Mouse (Mus musculus) liver, embryonic 15.5 days (tissue): ENCODE results near the gene Cd101. TPM values are rescaled to one million over a fixed set of nuclear protein-coding genes. Genes with fewer than 3 reads are reported as not detected.

Experiments
- ATAC-seq: fragments of 200-750 bp; cut with Nextera tagmentation; 2 replicates; pipeline ENCODE4 v1.8.0; 2017; ENCODE audit warnings: moderate number of reproducible peaks, mild to moderate bottlenecking, moderate library complexity; ENCODE audit not compliant: insufficient read depth
- H3K27ac ChIP-seq: fragments of 300-500 bp; sonication (generic); replicated peaks from 2 replicates; pipeline ENCODE4 v1.5.1; 2015; ENCODE audit warnings: mild to moderate bottlenecking, inconsistent platforms
- H3K27me3 ChIP-seq: fragments of 300-500 bp; sonication (generic); 2 replicates; pipeline ENCODE4 v1.6.1; 2015; ENCODE audit warnings: mild to moderate bottlenecking, inconsistent platforms
- H3K36me3 ChIP-seq: fragments of 300-500 bp; sonication (generic); replicated peaks from 2 replicates; pipeline ENCODE4 v1.6.1; 2015; ENCODE audit warnings: moderate library complexity, mild to moderate bottlenecking, inconsistent platforms
- H3K4me1 ChIP-seq: fragments of 300-500 bp; sonication (generic); replicated peaks from 2 replicates; pipeline ENCODE4 v1.6.1; 2015; ENCODE audit warnings: inconsistent platforms
- H3K4me2 ChIP-seq: fragments of 300-500 bp; sonication (generic); 2 replicates; pipeline ENCODE4 v1.6.1; 2015; ENCODE audit warnings: moderate library complexity, mild to moderate bottlenecking, inconsistent platforms
- H3K4me3 ChIP-seq: fragments of 300-500 bp; sonication (generic); replicated peaks from 2 replicates; pipeline ENCODE4 v1.5.1; 2015; ENCODE audit warnings: mild to moderate bottlenecking, inconsistent platforms
- H3K9ac ChIP-seq: fragments of 300-500 bp; sonication (generic); 2 replicates; pipeline ENCODE4 v1.6.1; 2015; ENCODE audit warnings: moderate library complexity, mild to moderate bottlenecking, inconsistent platforms
- H3K9me3 ChIP-seq: fragments of 300-500 bp; sonication (generic); replicated peaks from 2 replicates; pipeline ENCODE4 v1.6.1; 2016; ENCODE audit warnings: inconsistent platforms
- WGBS: fragments of 180-500 bp; shearing (Covaris S2); methylation state at CpG from one replicate; pipeline ENCODE4 v1.1.7; 2015; ENCODE audit warnings: mixed read lengths; ENCODE audit not compliant: insufficient replicate concordance; 5-methylcytosine and 5-hydroxymethylcytosine counted together
- polyA plus RNA-seq: library from polyadenylated mRNA; unstranded; fragments of >200 nt; fragmentation: Nextera tagmentation; extraction: Ambion mirVana; gene quantifications from 2 replicates; pipeline ENCODE4 v1.2.1, GENCODE M21; 2015

The Cd101 gene
- polyA plus RNA-seq, 1 experiment from 2014 or later = 0.07 TPM

GRCm38 (mm10) chr3:101066175-101066574 lies 36.8 kb upstream of the Cd101 start:
- no peak overlapping the region for H3K27ac ChIP-seq
- no peaks in the 10 kb centered on the region for H3K27me3 ChIP-seq
- no peak overlapping the region for H3K4me3 ChIP-seq
- no peak overlapping the region for H3K4me2 ChIP-seq
- H3K9ac ChIP-seq = no peak overlapping the region
- H3K36me3 ChIP-seq = no peaks in the 10 kb centered on the region
- no peaks in the 10 kb centered on the region for H3K4me1 ChIP-seq
- 72% methylated on average over 6 of the region's 6 CpGs for WGBS
- no peaks in the 10 kb centered on the region for H3K9me3 ChIP-seq
- ATAC-seq = no peak

GRCm38 (mm10) chr3:101061865-101062585 lies 32.7 kb upstream of the Cd101 start:
- no peak overlapping the region for H3K9ac ChIP-seq
- no peak for ATAC-seq
- H3K9me3 ChIP-seq = no peaks in the 10 kb centered on the region
- no peak overlapping the region for H3K4me2 ChIP-seq
- no peaks in the 10 kb centered on the region for H3K27me3 ChIP-seq
- WGBS = 61% methylated on average over 7 of the region's 7 CpGs
- H3K36me3 ChIP-seq = no peaks in the 10 kb centered on the region
- H3K27ac ChIP-seq = no peak overlapping the region
- no peak overlapping the region for H3K4me3 ChIP-seq
- no peaks in the 10 kb centered on the region; the same call in 1 of the 2 replicates for H3K4me1 ChIP-seq

- Histone ChIP-seq H3K4me1 (no peaks in the 10 kb centered on the region; the same call in 1 of the 2 replicates), H3K4me3 (no peak overlapping the region), H3K27me3 (no peaks in the 10 kb centered on the region), H3K9me3 (no peaks in the 10 kb centered on the region), H3K4me2 (no peak overlapping the region), H3K27ac (no peak overlapping the region), H3K36me3 (no peaks in the 10 kb centered on the region), H3K9ac (no peak overlapping the region)
- WGBS = 35% methylated on average over 4 of the region's 4 CpGs
- no peak for ATAC-seq
Measured at GRCm38 (mm10) chr3:101059214-101059613, 29.9 kb upstream of the Cd101 start.

- H3K4me3 ChIP-seq = no peak overlapping the region
- H3K27ac ChIP-seq = 0 out of 2 replicates have a peak overlapping the region, but pooled peaks have one; percentile 41
- H3K36me3 ChIP-seq = no peaks in the 10 kb centered on the region
- no peak overlapping the region for H3K9ac ChIP-seq
- 15% methylated on average over 2 of the region's 2 CpGs for WGBS
- H3K9me3 ChIP-seq = no peaks in the 10 kb centered on the region
- no peak for ATAC-seq
- no peaks in the 10 kb centered on the region for H3K27me3 ChIP-seq
- no peak overlapping the region for H3K4me2 ChIP-seq
- H3K4me1 ChIP-seq = no peaks in the 10 kb centered on the region; the same call in 1 of the 2 replicates
Measured at GRCm38 (mm10) chr3:101058203-101058602, 28.8 kb upstream of the Cd101 start.

GRCm38 (mm10) chr3:101055216-101055615 lies 25.9 kb upstream of the Cd101 start:
- Histone ChIP-seq H3K4me1 (no peaks in the 10 kb centered on the region; the same call in 1 of the 2 replicates), H3K36me3 (no peaks in the 10 kb centered on the region), H3K4me2 (no peak overlapping the region), H3K27me3 (no peaks in the 10 kb centered on the region), H3K9ac (no peak overlapping the region), H3K27ac (no peak overlapping the region), H3K9me3 (no peaks in the 10 kb centered on the region), H3K4me3 (no peak overlapping the region)
- ATAC-seq = no peak
- 45% methylated on average over 8 of the region's 8 CpGs for WGBS

GRCm38 (mm10) chr3:101051601-101052000 lies 22.2 kb upstream of the Cd101 start:
- no peak overlapping the region for H3K9ac ChIP-seq
- ATAC-seq = no peak
- H3K4me3 ChIP-seq = no peak overlapping the region
- no peaks in the 10 kb centered on the region for H3K9me3 ChIP-seq
- H3K36me3 ChIP-seq = no peaks in the 10 kb centered on the region
- 47% methylated on average over 4 of the region's 4 CpGs for WGBS
- no peaks in the 10 kb centered on the region for H3K27me3 ChIP-seq
- H3K4me2 ChIP-seq = no peak overlapping the region
- no peak overlapping the region for H3K27ac ChIP-seq
- H3K4me1 ChIP-seq = no peaks in the 10 kb centered on the region

- WGBS = 58% methylated on average over 9 of the region's 9 CpGs
- no peak overlapping the region for H3K4me3 ChIP-seq
- H3K27ac ChIP-seq = no peak overlapping the region
- H3K4me2 ChIP-seq = no peak overlapping the region
- H3K27me3 ChIP-seq = no peaks in the 10 kb centered on the region
- H3K4me1 ChIP-seq = no peaks in the 10 kb centered on the region
- H3K9ac ChIP-seq = no peak overlapping the region
- H3K36me3 ChIP-seq = no peaks in the 10 kb centered on the region
- no peak for ATAC-seq
- H3K9me3 ChIP-seq = no peaks in the 10 kb centered on the region
Measured at GRCm38 (mm10) chr3:101049997-101050396, 20.6 kb upstream of the Cd101 start.

GRCm38 (mm10) chr3:101048781-101049180 lies 19.4 kb upstream of the Cd101 start:
- WGBS = 56% methylated on average over 2 of the region's 2 CpGs
- Histone ChIP-seq H3K4me2 (no peak overlapping the region), H3K36me3 (no peaks in the 10 kb centered on the region), H3K9me3 (no peaks in the 10 kb centered on the region), H3K27me3 (no peaks in the 10 kb centered on the region), H3K9ac (no peak overlapping the region), H3K27ac (no peak overlapping the region), H3K4me1 (no peaks in the 10 kb centered on the region), H3K4me3 (no peak overlapping the region)
- ATAC-seq = no peak

- 67% methylated on average over 15 of the region's 15 CpGs for WGBS
- Histone ChIP-seq H3K9ac (no peak overlapping the region), H3K9me3 (no peaks in the 10 kb centered on the region), H3K4me3 (no peak overlapping the region), H3K27ac (no peak overlapping the region), H3K4me1 (no peaks in the 10 kb centered on the region), H3K27me3 (no peaks in the 10 kb centered on the region), H3K36me3 (no peaks in the 10 kb centered on the region), H3K4me2 (no peak overlapping the region)
- ATAC-seq = no peak
Measured at GRCm38 (mm10) chr3:101047586-101048275, 18.4 kb upstream of the Cd101 start.

GRCm38 (mm10) chr3:101045431-101045830 lies 16.1 kb upstream of the Cd101 start:
- Histone ChIP-seq H3K4me2 (no peak overlapping the region), H3K4me3 (no peak overlapping the region), H3K9ac (no peak overlapping the region), H3K9me3 (no peaks in the 10 kb centered on the region), H3K27ac (no peak overlapping the region), H3K4me1 (no peaks in the 10 kb centered on the region), H3K27me3 (no peaks in the 10 kb centered on the region), H3K36me3 (no peaks in the 10 kb centered on the region)
- ATAC-seq = no peak
- 79% methylated on average over 15 of the region's 15 CpGs for WGBS

- Histone ChIP-seq H3K9me3 (no peaks in the 10 kb centered on the region), H3K27me3 (no peaks in the 10 kb centered on the region), H3K4me2 (no peak overlapping the region), H3K4me1 (no peaks in the 10 kb centered on the region), H3K4me3 (no peak overlapping the region), H3K36me3 (no peaks in the 10 kb centered on the region), H3K27ac (no peak overlapping the region), H3K9ac (no peak overlapping the region)
- ATAC-seq = no peak
- WGBS = 68% methylated on average over 6 of the region's 6 CpGs
Measured at GRCm38 (mm10) chr3:101044686-101045085, 15.3 kb upstream of the Cd101 start.
